Mouse (Mus musculus) brain, embryonic 14.5 days (tissue): ENCODE measurements around the gene Pde10a.

ENCODE experiments used
- CTCF ChIP-seq: fragments of 200-500 bp; IDR thresholded peaks from 2 replicates; pipeline ENCODE4 v1.5.1; 2012; ENCODE audit warnings: inconsistent platforms, mild to moderate bottlenecking, moderate library complexity, borderline replicate concordance; ENCODE audit not compliant: insufficient read depth, insufficient read length; ENCODE audit errors: extremely low read depth
- POLR2A ChIP-seq: fragments of 200-500 bp; IDR thresholded peaks from 2 replicates; pipeline ENCODE4 v1.6.1; 2012; ENCODE audit warnings: mild to moderate bottlenecking, inconsistent platforms, borderline replicate concordance; ENCODE audit not compliant: poor library complexity, insufficient read depth, insufficient read length, severe bottlenecking; ENCODE audit errors: extremely low read depth

- TF ChIP-seq CTCF (no peak), POLR2A (no peak)
Observed at GRCm38 (mm10) chr17:8815376-8815775, 290.2 kb downstream of the Pde10a start.
